Mouse (Mus musculus): ENCODE results near the gene Higd1c.
"Not testable (repeated sequence)": the region's sequence is repeated elsewhere in the genome, so short reads cannot be mapped to it uniquely, and the experiment has no call there.

Higd1c gene

GRCm38 (mm10) chr15:100402798-100403197 lies 38.5 kb downstream of the Higd1c start:
- in situ Hi-C loops (cut with MboI; ENCODE audit: unreplicated experiment in 2 of 2): no loop called here

GRCm38 (mm10) chr15:100403318-100404000 lies 39.1 kb downstream of the Higd1c start:
- in situ Hi-C loops (cut with MboI; ENCODE audit: unreplicated experiment in 2 of 2): no loop called here

GRCm38 (mm10) chr15:100406088-100406487 lies 41.7 kb downstream of the Higd1c start:
- in situ Hi-C loops (cut with MboI; ENCODE audit: unreplicated experiment in 2 of 2): no loop called here

- in situ Hi-C loops (cut with MboI; ENCODE audit: unreplicated experiment in 2 of 2): no loop called here
Measured at GRCm38 (mm10) chr15:100410918-100411672, 46.8 kb downstream of the Higd1c start.

GRCm38 (mm10) chr15:100411731-100412130 lies 47.4 kb downstream of the Higd1c start:
- in situ Hi-C loops (cut with MboI; ENCODE audit: unreplicated experiment in 2 of 2): no loop called here

GRCm38 (mm10) chr15:100413306-100413705 lies 49.0 kb downstream of the Higd1c start:
- in situ Hi-C loops (cut with MboI; ENCODE audit: unreplicated experiment in 2 of 2): no loop called here

GRCm38 (mm10) chr15:100414011-100414410 lies 49.7 kb downstream of the Higd1c start:
- in situ Hi-C loops (cut with MboI; ENCODE audit: unreplicated experiment in 2 of 2): no loop called here

GRCm38 (mm10) chr15:100414942-100415341 lies 50.6 kb downstream of the Higd1c start:
- in situ Hi-C loops (cut with MboI; ENCODE audit: unreplicated experiment in 2 of 2): loop anchor here in 1 of 2 experiments (5.0 kb wide), 1 partner anchor 37 kb away; no protein-coding TSS in a partner anchor

GRCm38 (mm10) chr15:100415684-100416083 lies 51.3 kb downstream of the Higd1c start:
- in situ Hi-C loops (cut with MboI; ENCODE audit: unreplicated experiment in 2 of 2): loop anchor here in 1 of 2 experiments (5.0 kb wide), 1 partner anchor 37 kb away; no protein-coding TSS in a partner anchor

GRCm38 (mm10) chr15:100417854-100418450 lies 53.6 kb downstream of the Higd1c start:
- in situ Hi-C loops (cut with MboI; ENCODE audit: unreplicated experiment in 2 of 2): loop anchor here in 1 of 2 experiments (5.0 kb wide), 1 partner anchor 34 kb away; no protein-coding TSS in a partner anchor

GRCm38 (mm10) chr15:100419311-100419710 lies 55.0 kb downstream of the Higd1c start:
- in situ Hi-C loops (cut with MboI; ENCODE audit: unreplicated experiment in 2 of 2): loop anchor here in 1 of 2 experiments (5.0 kb wide), 1 partner anchor 33 kb away; no protein-coding TSS in a partner anchor

- in situ Hi-C loops (cut with MboI; ENCODE audit: unreplicated experiment in 2 of 2): loop anchor here in 1 of 2 experiments (5.0 kb wide), 1 partner anchor 32 kb away; no protein-coding TSS in a partner anchor
Measured at GRCm38 (mm10) chr15:100419901-100420745, 55.8 kb downstream of the Higd1c start.

GRCm38 (mm10) chr15:100421059-100421757 lies 56.9 kb downstream of the Higd1c start:
- in situ Hi-C loops (cut with MboI; ENCODE audit: unreplicated experiment in 2 of 2): no loop called here

- in situ Hi-C loops (cut with MboI; ENCODE audit: unreplicated experiment in 2 of 2): not testable (repeated sequence)
Measured at GRCm38 (mm10) chr15:100421758-100422197, 57.4 kb downstream of the Higd1c start, which contains the start of gene Gm5475. Gene Gm5475 (plus strand): TSS chr15:100422147.

- in situ Hi-C loops (cut with MboI; ENCODE audit: unreplicated experiment in 2 of 2): no loop called here
Measured at GRCm38 (mm10) chr15:100422476-100422875, 58.1 kb downstream of the Higd1c start.

GRCm38 (mm10) chr15:100422899-100423860 lies 58.8 kb downstream of the Higd1c start:
- in situ Hi-C loops (cut with MboI; ENCODE audit: unreplicated experiment in 2 of 2): no loop called here

- in situ Hi-C loops (cut with MboI; ENCODE audit: unreplicated experiment in 2 of 2): no loop called here
Measured at GRCm38 (mm10) chr15:100423916-100424315, 59.6 kb downstream of the Higd1c start.

GRCm38 (mm10) chr15:100424396-100425122 lies 60.2 kb downstream of the Higd1c start, which contains the start of gene Slc11a2:
Gene Slc11a2 (minus strand): TSS chr15:100425072.
- in situ Hi-C loops (cut with MboI; ENCODE audit: unreplicated experiment in 2 of 2): no loop called here

Data from v-Abl transformed pro-B cells (cell line).